Mouse (Mus musculus): ENCODE measurements around the gene Nme7. TPM values are rescaled to one million over a fixed set of nuclear protein-coding genes. Genes with fewer than 3 reads are reported as not detected.

Nme7 gene
- polyA plus RNA-seq, 1 experiment from 2014 or later: 43.7 TPM

- no peak for ATAC-seq (ENCODE audit: insufficient number of reproducible peaks, low FRiP score, low TSS enrichment, low read depth)
- Histone ChIP-seq H3K9ac (no peak overlapping the region), H3K4me1 (no peaks in the 10 kb centered on the region), H3K4me2 (replicated peaks) (no peak overlapping the region), H3K27me3 (no peaks in the 10 kb centered on the region), H3K27ac (replicated peaks) (no peak overlapping the region), H3K4me3 (replicated peaks) (no peak overlapping the region), H3K36me3 (no peaks in the 10 kb centered on the region), H3K9me3 (replicated peaks) (no peaks in the 10 kb centered on the region)
- 90% methylated on average over 8 of the region's 8 CpGs for WGBS
These were observed 79.7 kb downstream of the Nme7 start for GRCm38 (mm10) chr1:164383621-164384020.

- no peak overlapping the region for H3K4me3 ChIP-seq (replicated peaks)
- no peak for ATAC-seq (ENCODE audit: insufficient number of reproducible peaks, low FRiP score, low TSS enrichment, low read depth)
- 95% methylated on average over 10 of the region's 10 CpGs for WGBS
- no peaks in the 10 kb centered on the region for H3K9me3 ChIP-seq (replicated peaks)
- no peaks in the 10 kb centered on the region for H3K36me3 ChIP-seq
- no peak overlapping the region for H3K27ac ChIP-seq (replicated peaks)
- H3K9ac ChIP-seq: no peak overlapping the region
- no peaks in the 10 kb centered on the region for H3K27me3 ChIP-seq
- no peaks in the 10 kb centered on the region for H3K4me1 ChIP-seq
- no peak overlapping the region for H3K4me2 ChIP-seq (replicated peaks)
These were observed 80.4 kb downstream of the Nme7 start for GRCm38 (mm10) chr1:164384354-164384753.

GRCm38 (mm10) chr1:164384972-164385371 is 81.1 kb downstream of the Nme7 start:
- Histone ChIP-seq H3K27me3 (no peaks in the 10 kb centered on the region), H3K9me3 (replicated peaks) (no peaks in the 10 kb centered on the region), H3K9ac (no peak overlapping the region), H3K4me3 (replicated peaks) (no peak overlapping the region), H3K27ac (replicated peaks) (no peak overlapping the region), H3K4me2 (replicated peaks) (no peak overlapping the region), H3K36me3 (no peaks in the 10 kb centered on the region), H3K4me1 (no peaks in the 10 kb centered on the region)
- ATAC-seq (ENCODE audit: insufficient number of reproducible peaks, low FRiP score, low TSS enrichment, low read depth): no peak
- 88% methylated on average over 6 of the region's 6 CpGs for WGBS

GRCm38 (mm10) chr1:164389743-164390142 is 85.8 kb downstream of the Nme7 start:
- no peak overlapping the region for H3K4me2 ChIP-seq (replicated peaks)
- no peaks in the 10 kb centered on the region for H3K36me3 ChIP-seq
- H3K4me3 ChIP-seq (replicated peaks): no peak overlapping the region
- no peak overlapping the region for H3K9ac ChIP-seq
- H3K4me1 ChIP-seq: no peaks in the 10 kb centered on the region
- no peak overlapping the region for H3K27ac ChIP-seq (replicated peaks)
- peak; percentile 60; the same call in 1 of the 2 replicates for ATAC-seq (ENCODE audit: insufficient number of reproducible peaks, low FRiP score, low TSS enrichment, low read depth)
- no peaks in the 10 kb centered on the region for H3K27me3 ChIP-seq
- WGBS: 94% methylated on average over 4 of the region's 4 CpGs
- H3K9me3 ChIP-seq (replicated peaks): no peaks in the 10 kb centered on the region

- H3K4me2 ChIP-seq (replicated peaks): no peak overlapping the region
- WGBS: 36% methylated on average over 3 of the region's 3 CpGs
- H3K27ac ChIP-seq (replicated peaks): no peak overlapping the region
- ATAC-seq (ENCODE audit: insufficient number of reproducible peaks, low FRiP score, low TSS enrichment, low read depth): peak; percentile 75; the same call in 1 of the 2 replicates
- H3K27me3 ChIP-seq: no peaks in the 10 kb centered on the region
- H3K36me3 ChIP-seq: no peaks in the 10 kb centered on the region
- H3K9me3 ChIP-seq (replicated peaks): no peaks in the 10 kb centered on the region
- H3K4me1 ChIP-seq: no peaks in the 10 kb centered on the region
- no peak overlapping the region for H3K9ac ChIP-seq
- no peak overlapping the region for H3K4me3 ChIP-seq (replicated peaks)
These were observed 88.3 kb downstream of the Nme7 start for GRCm38 (mm10) chr1:164392176-164392575.

- Histone ChIP-seq H3K27me3 (no peaks in the 10 kb centered on the region), H3K4me1 (no peaks in the 10 kb centered on the region), H3K4me2 (replicated peaks) (no peak overlapping the region), H3K9ac (no peak overlapping the region), H3K4me3 (replicated peaks) (no peak overlapping the region), H3K9me3 (replicated peaks) (no peaks in the 10 kb centered on the region), H3K36me3 (no peaks in the 10 kb centered on the region), H3K27ac (replicated peaks) (no peak overlapping the region)
- 77% methylated on average over 6 of the region's 6 CpGs for WGBS
- no peak for ATAC-seq (ENCODE audit: insufficient number of reproducible peaks, low FRiP score, low TSS enrichment, low read depth)
These were observed 91.3 kb downstream of the Nme7 start for GRCm38 (mm10) chr1:164395131-164395780.

GRCm38 (mm10) chr1:164397672-164398071 is 93.8 kb downstream of the Nme7 start:
- Histone ChIP-seq H3K4me3 (replicated peaks) (no peak overlapping the region), H3K9me3 (replicated peaks) (no peaks in the 10 kb centered on the region), H3K4me2 (replicated peaks) (no peak overlapping the region), H3K9ac (no peak overlapping the region), H3K27me3 (no peaks in the 10 kb centered on the region), H3K4me1 (no peaks in the 10 kb centered on the region), H3K27ac (replicated peaks) (no peak overlapping the region), H3K36me3 (peaks cover 7% of the 10 kb centered on the region; the same call in 1 of the 2 replicates)
- no peak for ATAC-seq (ENCODE audit: insufficient number of reproducible peaks, low FRiP score, low TSS enrichment, low read depth)
- WGBS: 53% methylated on average over 4 of the region's 4 CpGs

GRCm38 (mm10) chr1:164399578-164399977 is 95.7 kb downstream of the Nme7 start:
- Histone ChIP-seq H3K4me1 (no peaks in the 10 kb centered on the region), H3K4me2 (replicated peaks) (no peak overlapping the region), H3K4me3 (replicated peaks) (no peak overlapping the region), H3K27ac (replicated peaks) (no peak overlapping the region), H3K9me3 (replicated peaks) (no peaks in the 10 kb centered on the region), H3K36me3 (peaks cover 17% of the 10 kb centered on the region; the same call in 1 of the 2 replicates), H3K9ac (no peak overlapping the region), H3K27me3 (no peaks in the 10 kb centered on the region)
- ATAC-seq (ENCODE audit: insufficient number of reproducible peaks, low FRiP score, low TSS enrichment, low read depth): no peak
- 91% methylated on average over 3 of the region's 3 CpGs for WGBS

- no peak for ATAC-seq (ENCODE audit: insufficient number of reproducible peaks, low FRiP score, low TSS enrichment, low read depth)
- H3K27me3 ChIP-seq: no peaks in the 10 kb centered on the region
- no peaks in the 10 kb centered on the region for H3K4me1 ChIP-seq
- H3K27ac ChIP-seq (replicated peaks): no peak overlapping the region
- peaks cover 17% of the 10 kb centered on the region; the same call in 1 of the 2 replicates for H3K36me3 ChIP-seq
- WGBS: 61% methylated on average over 5 of the region's 5 CpGs
- H3K9ac ChIP-seq: no peak overlapping the region
- H3K9me3 ChIP-seq (replicated peaks): no peaks in the 10 kb centered on the region
- no peak overlapping the region for H3K4me3 ChIP-seq (replicated peaks)
- no peak overlapping the region for H3K4me2 ChIP-seq (replicated peaks)
These were observed 101.5 kb downstream of the Nme7 start for GRCm38 (mm10) chr1:164405385-164405802.

- no peaks in the 10 kb centered on the region for H3K4me1 ChIP-seq
- H3K9me3 ChIP-seq (replicated peaks): no peaks in the 10 kb centered on the region
- no peaks in the 10 kb centered on the region for H3K27me3 ChIP-seq
- no peak overlapping the region for H3K27ac ChIP-seq (replicated peaks)
- H3K4me3 ChIP-seq (replicated peaks): no peak overlapping the region
- H3K4me2 ChIP-seq (replicated peaks): no peak overlapping the region
- 73% methylated on average over 5 of the region's 5 CpGs for WGBS
- ATAC-seq (ENCODE audit: insufficient number of reproducible peaks, low FRiP score, low TSS enrichment, low read depth): no peak
- peaks cover 17% of the 10 kb centered on the region; the same call in 1 of the 2 replicates for H3K36me3 ChIP-seq
- H3K9ac ChIP-seq: no peak overlapping the region
These were observed 102.6 kb downstream of the Nme7 start for GRCm38 (mm10) chr1:164406506-164406905.

GRCm38 (mm10) chr1:164408655-164409054 is 104.7 kb downstream of the Nme7 start:
- no peak overlapping the region for H3K27ac ChIP-seq (replicated peaks)
- no peak overlapping the region for H3K4me2 ChIP-seq (replicated peaks)
- no peak overlapping the region for H3K9ac ChIP-seq
- H3K4me1 ChIP-seq: no peaks in the 10 kb centered on the region
- H3K9me3 ChIP-seq (replicated peaks): no peaks in the 10 kb centered on the region
- WGBS: 51% methylated on average over 2 of the region's 2 CpGs
- H3K36me3 ChIP-seq: peaks cover 3% of the 10 kb centered on the region; the same call in 1 of the 2 replicates
- no peak for ATAC-seq (ENCODE audit: insufficient number of reproducible peaks, low FRiP score, low TSS enrichment, low read depth)
- H3K27me3 ChIP-seq: no peaks in the 10 kb centered on the region
- no peak overlapping the region for H3K4me3 ChIP-seq (replicated peaks)

- no peaks in the 10 kb centered on the region for H3K9me3 ChIP-seq (replicated peaks)
- H3K27me3 ChIP-seq: no peaks in the 10 kb centered on the region
- no peak for ATAC-seq (ENCODE audit: insufficient number of reproducible peaks, low FRiP score, low TSS enrichment, low read depth)
- H3K9ac ChIP-seq: no peak overlapping the region
- 83% methylated on average over 7 of the region's 7 CpGs for WGBS
- no peaks in the 10 kb centered on the region for H3K36me3 ChIP-seq
- H3K27ac ChIP-seq (replicated peaks): no peak overlapping the region
- H3K4me1 ChIP-seq: no peaks in the 10 kb centered on the region
- no peak overlapping the region for H3K4me3 ChIP-seq (replicated peaks)
- no peak overlapping the region for H3K4me2 ChIP-seq (replicated peaks)
These were observed 107.4 kb downstream of the Nme7 start for GRCm38 (mm10) chr1:164411306-164411705.
